19 mouse cellular contexts compared by ENCODE assay signal in the genomic region with DNA sequence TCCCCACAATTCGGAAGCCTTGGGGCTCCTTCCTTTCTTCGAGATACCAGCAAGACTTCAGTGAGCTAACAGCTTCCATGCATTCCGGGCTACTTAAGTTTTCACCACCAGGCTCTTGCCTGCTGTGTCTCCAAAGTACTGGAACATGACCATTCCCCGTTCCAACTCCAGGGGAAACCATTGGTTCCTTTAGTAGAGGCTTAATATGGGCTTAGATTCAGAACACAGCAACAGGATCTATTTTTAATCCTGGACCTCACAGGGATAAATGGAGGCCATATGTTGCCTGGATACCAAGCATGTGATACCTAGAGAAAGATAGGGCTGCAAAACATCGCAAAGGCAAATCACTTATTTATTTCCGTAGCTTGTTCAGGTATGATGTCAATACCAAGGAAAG.
A peak's percentile ranks its signal among the peaks of the same experiment; 100 is the strongest.
DNase-seq lines count a peak whose midpoint lies in the region; ATAC-seq and TF ChIP-seq lines count a peak whose summit lies in the region.
"Had no signal": no experiment of that assay in that cellular context is flagged by ENCODE, and none has a peak within 500 bp of the region (broad histone marks: within the 10 kb centered on the region; RNA-seq: fewer than 3 reads in every experiment).

No protein-coding gene starts in this region.

- H3K4me2 ChIP-seq in heart, embryonic 14.5 days (ENCODE audit: low read length): no peak overlapping the region
- no peak overlapping the region for H3K4me2 ChIP-seq in intestine, embryonic 16.5 days (ENCODE audit: low read depth, low read length)
- H3K4me2 ChIP-seq: embryonic facial prominence, embryonic 15.5 days; midbrain, embryonic 12.5 days had no signal

- H3K9me3 ChIP-seq in heart, embryonic 14.5 days (ENCODE audit: control insufficient read depth, low read length): no peaks in the 10 kb centered on the region
- no peaks in the 10 kb centered on the region for H3K9me3 ChIP-seq in intestine, embryonic 16.5 days (ENCODE audit: control insufficient read depth, low read length)
- H3K9me3 ChIP-seq: embryonic facial prominence, embryonic 15.5 days; midbrain, embryonic 12.5 days had no signal

- H3K27ac ChIP-seq in cerebellum, adult 2 months (ENCODE audit: insufficient read depth, low read length): peak overlapping the region; percentile 40; the same call in 1 of the 2 replicates
- peak overlapping the region; percentile 68 to 72 for H3K27ac ChIP-seq in heart, embryonic 14.5 days (replicated peaks in 1 of 2; ENCODE audit: control insufficient read depth in 1 of 2, insufficient read depth in 1 of 2, low read depth in 2 of 2, low read length in 2 of 2)
- H3K27ac ChIP-seq in intestine, embryonic 16.5 days (ENCODE audit: low read length): no peak overlapping the region
- H3K27ac ChIP-seq: embryonic facial prominence, embryonic 15.5 days; hindbrain, postnatal 0 days; midbrain, embryonic 12.5 days had no signal

- 20% methylated on average over 6 of the region's 6 CpGs for WGBS in cerebellum, adult 2 months
- WGBS in heart, embryonic 14.5 days: 41% methylated on average over 6 of the region's 6 CpGs
- WGBS in intestine, embryonic 16.5 days: 93% methylated on average over 6 of the region's 6 CpGs

- DNase-seq in heart, adult 18-20 months: peak; percentile 27 to 36
- no peak for DNase-seq in heart, postnatal 25 days (ENCODE audit: low spot score)
- DNase-seq in cerebellum, adult 2 months: peak; percentile 31 to 61
- DNase-seq in cerebellum, adult 9-10 months: peak; percentile 65
- DNase-seq in adrenal gland, adult 18-20 months (ENCODE audit: low spot score in 2 of 2): no peak
- DNase-seq: adrenal gland, adult 8-10 months; gastrocnemius, postnatal 10 days; kidney, adult 11 months; left cerebral cortex, postnatal 4 days; liver; right cerebral cortex, postnatal 25 days; thymus, postnatal 4 days had no signal

- TF ChIP-seq CTCF in cerebellum, adult 2 months (IDR thresholded peaks at IDR 0.05; ENCODE audit: borderline replicate concordance, insufficient read depth, low read depth, low read length): no peak

- no peak overlapping the region for H3K4me3 ChIP-seq in cerebellum, adult 2 months (replicated peaks; ENCODE audit: insufficient read depth, low read depth, low read length)
- no peak overlapping the region for H3K4me3 ChIP-seq in heart, embryonic 14.5 days (ENCODE audit: control insufficient read depth in 1 of 2, insufficient read depth in 1 of 2, low read depth in 1 of 2, low read length in 2 of 2)
- no peak overlapping the region for H3K4me3 ChIP-seq in intestine, embryonic 16.5 days (ENCODE audit: low read length)
- H3K4me3 ChIP-seq: embryonic facial prominence, embryonic 15.5 days; midbrain, embryonic 12.5 days; myocyte had no signal

- intact Hi-C loops in heart, postnatal 25 days (cut with DNase I): no loop called here

- H3K36me3 ChIP-seq in heart, embryonic 14.5 days (ENCODE audit: control insufficient read depth, insufficient read depth, low read length): no peaks in the 10 kb centered on the region
- no peaks in the 10 kb centered on the region for H3K36me3 ChIP-seq in intestine, embryonic 16.5 days (ENCODE audit: control insufficient read depth, insufficient read depth, low read length)
- H3K36me3 ChIP-seq: embryonic facial prominence, embryonic 15.5 days; midbrain, embryonic 12.5 days had no signal

- H3K9ac ChIP-seq in heart, embryonic 14.5 days (ENCODE audit: low read length): no peak overlapping the region
- H3K9ac ChIP-seq in intestine, embryonic 16.5 days (ENCODE audit: low read depth, low read length): no peak overlapping the region
- H3K9ac ChIP-seq: embryonic facial prominence, embryonic 15.5 days; midbrain, embryonic 12.5 days had no signal

- TF ChIP-seq POLR2A in cerebellum, adult 2 months (IDR thresholded peaks at IDR 0.05; ENCODE audit: borderline replicate concordance, insufficient read depth, low read length): no peak

- peak; percentile 59; the same call in 1 of the 2 replicates for ATAC-seq in heart, embryonic 14.5 days (ENCODE audit: insufficient number of reproducible peaks, insufficient read depth, low FRiP score, low read depth)
- no peak for ATAC-seq in intestine, embryonic 16.5 days
- ATAC-seq: hindbrain, postnatal 0 days; lung, postnatal 0 days had no signal

- H3K27me3 ChIP-seq in cerebellum, adult 2 months (ENCODE audit: control insufficient read depth, insufficient read depth, low read length): no peaks in the 10 kb centered on the region
- no peaks in the 10 kb centered on the region for H3K27me3 ChIP-seq in heart, embryonic 14.5 days (ENCODE audit: control insufficient read depth, insufficient read depth, low read length)
- no peaks in the 10 kb centered on the region for H3K27me3 ChIP-seq in intestine, embryonic 16.5 days (replicated peaks; ENCODE audit: control insufficient read depth, insufficient read depth, low read length)
- H3K27me3 ChIP-seq: embryonic facial prominence, embryonic 15.5 days; midbrain, embryonic 12.5 days had no signal

- H3K4me1 ChIP-seq in cerebellum, adult 2 months (ENCODE audit: control insufficient read depth, insufficient read depth, low read length): peaks cover 18% of the 10 kb centered on the region; the same call in 1 of the 2 replicates
- H3K4me1 ChIP-seq in heart, embryonic 14.5 days (ENCODE audit: control insufficient read depth in 2 of 2, insufficient read depth in 2 of 2, low read length in 2 of 2): peaks cover 5 to 25% of the 10 kb centered on the region in 2 experiments; a peak in 3 of 4 replicates
- no peaks in the 10 kb centered on the region for H3K4me1 ChIP-seq in intestine, embryonic 16.5 days (ENCODE audit: control insufficient read depth, insufficient read depth, low read length)
- H3K4me1 ChIP-seq: embryonic facial prominence, embryonic 15.5 days; midbrain, embryonic 12.5 days had no signal

Comparison
In these comparisons a context has a peak if more than half of its experiments do, and no peak if none do; other contexts are left out.
1. DNase-seq: peak in heart, adult 18-20 months (2 of 2), cerebellum, adult 2 months (2 of 2) and cerebellum, adult 9-10 months (single experiment); none in heart, postnatal 25 days (single experiment) and adrenal gland, adult 18-20 months (0 of 2).